Mouse (Mus musculus) intestine, embryonic 15.5 days (tissue): ENCODE measurements at regions not wholly inside any gene's neighbourhood (a gene's known extent, or its start where the extent isn't known, plus 50 kb on each side); places are given as distances from the start of the nearest gene placed in this dataset.

Experiments
- ATAC-seq: fragments of 200-750 bp; cut with Nextera tagmentation; 2 replicates; pipeline ENCODE4 v1.8.0; 2017; ENCODE audit warnings: moderate TSS enrichment, moderate library complexity
- H3K27ac ChIP-seq: fragments of 300-500 bp; sonication (generic); 2 replicates; pipeline ENCODE4 v1.5.1; 2015; ENCODE audit warnings: mild to moderate bottlenecking, inconsistent platforms
- H3K27me3 ChIP-seq: fragments of 300-500 bp; sonication (generic); replicated peaks from 2 replicates; pipeline ENCODE4 v1.6.1; 2015; ENCODE audit warnings: inconsistent platforms
- H3K36me3 ChIP-seq: fragments of 300-500 bp; sonication (generic); 2 replicates; pipeline ENCODE4 v1.6.1; 2015; ENCODE audit warnings: inconsistent platforms
- H3K4me1 ChIP-seq: fragments of 300-500 bp; sonication (generic); replicated peaks from 2 replicates; pipeline ENCODE4 v1.6.1; 2015; ENCODE audit warnings: inconsistent platforms
- H3K4me2 ChIP-seq: fragments of 300-500 bp; sonication (generic); replicated peaks from 2 replicates; pipeline ENCODE4 v1.6.1; 2015; ENCODE audit warnings: mild to moderate bottlenecking, inconsistent platforms
- H3K4me3 ChIP-seq: fragments of 300-500 bp; sonication (generic); replicated peaks from 2 replicates; pipeline ENCODE4 v1.5.1; 2015; ENCODE audit warnings: inconsistent platforms
- H3K9ac ChIP-seq: fragments of 300-500 bp; sonication (generic); 2 replicates; pipeline ENCODE4 v1.6.1; 2015; ENCODE audit warnings: inconsistent platforms
- H3K9me3 ChIP-seq: fragments of 300-500 bp; sonication (generic); 2 replicates; pipeline ENCODE4 v1.6.1; 2016; ENCODE audit warnings: inconsistent platforms
- WGBS: fragments of 180-500 bp; shearing (Covaris S2); methylation state at CpG from one replicate; pipeline ENCODE4 v1.1.7; 2015; 5-methylcytosine and 5-hydroxymethylcytosine counted together

DNA sequence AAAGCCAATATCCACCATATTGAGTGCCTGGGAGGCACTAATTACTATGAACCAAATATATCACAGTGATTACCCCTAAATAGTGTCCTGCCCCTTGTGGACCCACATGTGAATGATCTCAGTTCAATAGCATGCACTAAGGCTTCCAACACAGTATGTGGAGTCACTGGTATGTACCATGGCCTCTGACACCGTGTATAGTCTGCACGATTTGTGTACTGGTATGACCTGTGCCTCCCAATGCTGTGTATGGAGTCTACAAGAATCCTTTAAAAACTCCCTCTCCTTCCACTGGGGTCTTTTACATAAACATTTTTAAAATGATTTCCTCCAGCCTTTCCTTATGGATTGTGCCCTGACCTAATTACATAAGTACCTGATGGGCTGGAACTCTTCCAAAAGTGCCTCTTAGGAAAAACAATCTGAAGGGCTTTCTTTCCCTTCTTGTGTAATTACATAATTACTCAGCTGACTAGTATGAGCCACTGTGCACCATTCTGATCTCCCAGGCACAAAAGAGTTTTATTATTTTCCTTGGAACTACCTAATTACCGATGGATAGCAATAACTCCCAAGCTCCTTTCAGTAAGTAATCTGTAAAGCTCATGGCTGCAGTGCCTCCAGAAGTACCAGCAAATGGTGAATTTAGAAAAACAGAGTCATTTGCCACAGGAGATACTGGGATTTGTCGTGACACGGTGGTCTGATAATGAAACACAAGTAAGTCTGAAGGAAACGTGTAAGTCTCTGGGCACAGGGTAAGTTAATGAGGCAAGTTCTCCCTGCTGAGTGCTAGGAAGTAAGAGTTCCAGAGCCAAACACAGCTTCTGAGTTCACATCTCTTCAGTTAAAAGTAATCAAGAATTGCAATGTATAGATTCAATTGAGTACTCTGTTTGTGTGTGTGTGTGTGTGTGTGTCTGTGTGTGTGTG is 135.8 kb upstream of the Rarb start:
- Histone ChIP-seq H3K36me3 (no peaks in the 10 kb centered on the region), H3K27me3 (peaks cover 3% of the 10 kb centered on the region; the same call in 1 of the 2 replicates), H3K9me3 (no peaks in the 10 kb centered on the region), H3K27ac (no peak overlapping the region), H3K4me2 (no peak overlapping the region), H3K9ac (no peak overlapping the region), H3K4me1 (no peaks in the 10 kb centered on the region), H3K4me3 (no peak overlapping the region)
- ATAC-seq = no peak
- WGBS = 50% methylated on average over 6 of the region's 6 CpGs

- no peak for ATAC-seq
- no peak overlapping the region for H3K4me3 ChIP-seq
- no peak overlapping the region for H3K4me2 ChIP-seq
- no peak overlapping the region for H3K9ac ChIP-seq
- peaks cover 3% of the 10 kb centered on the region; the same call in 1 of the 2 replicates for H3K27me3 ChIP-seq
- no peaks in the 10 kb centered on the region for H3K4me1 ChIP-seq
- no peak overlapping the region for H3K27ac ChIP-seq
- no peaks in the 10 kb centered on the region for H3K36me3 ChIP-seq
- WGBS = 74% methylated on average over 1 of the region's 1 CpGs
- no peaks in the 10 kb centered on the region for H3K9me3 ChIP-seq
Measured at GRCm38 (mm10) chr14:16948736-16949135, 129.8 kb upstream of the Rarb start.

- no peaks in the 10 kb centered on the region for H3K36me3 ChIP-seq
- no peak for ATAC-seq
- no peaks in the 10 kb centered on the region for H3K9me3 ChIP-seq
- H3K27ac ChIP-seq = no peak overlapping the region
- WGBS = 62% methylated on average over 1 of the region's 1 CpGs
- H3K4me1 ChIP-seq = no peaks in the 10 kb centered on the region
- no peak overlapping the region for H3K4me2 ChIP-seq
- no peak overlapping the region for H3K9ac ChIP-seq
- H3K4me3 ChIP-seq = no peak overlapping the region
- H3K27me3 ChIP-seq = no peaks in the 10 kb centered on the region
Measured at GRCm38 (mm10) chr14:16944441-16944840, 125.5 kb upstream of the Rarb start.

- Histone ChIP-seq H3K4me3 (no peak overlapping the region), H3K36me3 (no peaks in the 10 kb centered on the region)
Measured at GRCm38 (mm10) chr14:16943531-16943930, 124.6 kb upstream of the Rarb start.

GRCm38 (mm10) chr14:16927136-16927535 is 108.2 kb upstream of the Rarb start:
- H3K9ac ChIP-seq = no peak overlapping the region
- ATAC-seq = no peak
- no peaks in the 10 kb centered on the region for H3K4me1 ChIP-seq
- no peak overlapping the region for H3K27ac ChIP-seq
- no peak overlapping the region for H3K4me2 ChIP-seq
- no peaks in the 10 kb centered on the region for H3K36me3 ChIP-seq
- no peak overlapping the region for H3K4me3 ChIP-seq
- 82% methylated on average over 2 of the region's 2 CpGs for WGBS
- H3K9me3 ChIP-seq = no peaks in the 10 kb centered on the region
- H3K27me3 ChIP-seq = no peaks in the 10 kb centered on the region

More at GRCm38 (mm10) chr14:16943531-16943930, 124.6 kb upstream of the Rarb start:
- no peak for ATAC-seq
- Histone ChIP-seq H3K4me2 (no peak overlapping the region), H3K27me3 (no peaks in the 10 kb centered on the region), H3K9ac (no peak overlapping the region), H3K27ac (no peak overlapping the region), H3K4me1 (no peaks in the 10 kb centered on the region), H3K9me3 (no peaks in the 10 kb centered on the region)
- WGBS = 72% methylated on average over 5 of the region's 5 CpGs

DNA sequence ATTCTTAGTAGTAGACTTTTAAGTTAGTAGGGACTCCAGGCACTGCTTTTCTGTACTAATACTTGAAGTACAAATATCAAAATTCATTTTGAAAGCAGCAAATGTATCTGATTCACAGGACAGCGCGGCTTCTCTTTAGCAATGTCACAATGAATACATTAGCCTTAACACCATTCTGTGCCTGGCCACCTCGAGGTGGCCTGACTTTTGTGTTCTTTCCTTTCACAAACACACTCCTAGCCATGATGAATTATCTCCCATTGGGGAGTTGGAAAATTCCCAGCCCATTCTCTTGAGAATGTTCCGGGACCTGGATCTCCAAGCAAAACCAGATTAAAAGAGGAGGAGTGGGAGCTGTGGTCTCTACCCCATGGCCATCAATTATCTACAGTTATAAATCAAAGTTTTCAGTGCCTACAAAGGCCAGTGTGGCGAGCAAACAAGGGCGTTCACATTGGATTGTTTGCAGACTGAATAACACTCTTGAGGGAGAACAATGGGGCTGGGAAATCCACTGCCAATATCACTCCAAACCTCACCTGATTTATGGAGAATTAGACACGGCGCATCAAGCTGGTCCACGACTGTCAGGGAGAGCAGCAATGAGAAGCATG is 82.7 kb upstream of the Rarb start:
- Histone ChIP-seq H3K9ac (no peak overlapping the region), H3K27ac (no peak overlapping the region), H3K27me3 (no peaks in the 10 kb centered on the region), H3K4me1 (peaks cover 7% of the 10 kb centered on the region; the same call in 1 of the 2 replicates), H3K4me2 (no peak overlapping the region), H3K4me3 (no peak overlapping the region), H3K36me3 (no peaks in the 10 kb centered on the region), H3K9me3 (no peaks in the 10 kb centered on the region)
- 48% methylated on average over 9 of the region's 9 CpGs for WGBS
- ATAC-seq = no peak

DNA sequence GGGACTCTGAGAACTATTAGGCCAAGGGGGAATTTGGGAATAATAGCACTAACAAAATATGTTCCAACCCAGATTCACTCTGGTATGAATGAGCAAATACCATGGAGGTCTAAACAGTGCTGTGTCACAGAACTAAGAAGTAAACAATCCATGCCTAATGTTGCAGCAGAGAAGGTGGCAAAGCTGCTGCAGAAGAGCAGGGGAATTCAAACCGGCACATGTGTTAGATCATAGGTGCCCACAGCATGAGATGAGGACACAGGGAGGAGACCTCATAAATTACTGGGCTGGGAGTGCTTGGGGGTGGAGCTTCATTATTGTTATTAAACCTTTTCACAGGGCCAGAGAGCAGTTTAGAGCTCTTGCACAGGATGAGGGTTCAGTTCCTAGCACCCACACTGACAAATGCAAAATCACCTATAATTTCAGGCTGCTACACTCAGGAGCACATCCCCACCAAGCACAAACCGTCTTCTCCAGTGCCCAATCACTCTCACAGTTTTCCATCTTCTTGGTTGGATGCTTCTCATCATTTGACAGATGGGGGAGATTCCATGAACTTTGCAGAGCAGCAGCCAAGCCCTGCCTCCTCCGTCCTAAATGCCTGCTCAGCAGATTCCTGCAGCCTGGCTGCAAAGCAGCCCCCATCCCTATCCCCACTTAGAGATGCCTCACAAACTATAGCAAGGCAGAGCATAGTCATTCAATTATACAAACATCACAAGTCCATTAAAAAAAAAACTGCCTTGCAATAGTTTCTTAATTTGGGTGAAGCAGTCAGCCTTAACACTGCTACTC is 79.0 kb upstream of the Rarb start:
- Histone ChIP-seq H3K9me3 (no peaks in the 10 kb centered on the region), H3K4me1 (peaks cover 7% of the 10 kb centered on the region; the same call in 1 of the 2 replicates), H3K4me2 (no peak overlapping the region), H3K9ac (no peak overlapping the region), H3K27me3 (no peaks in the 10 kb centered on the region), H3K27ac (no peak overlapping the region), H3K4me3 (no peak overlapping the region), H3K36me3 (no peaks in the 10 kb centered on the region)
- ATAC-seq = peak; percentile 34; the same call in 1 of the 2 replicates
- 22% methylated on average over 3 of the region's 3 CpGs for WGBS

DNA sequence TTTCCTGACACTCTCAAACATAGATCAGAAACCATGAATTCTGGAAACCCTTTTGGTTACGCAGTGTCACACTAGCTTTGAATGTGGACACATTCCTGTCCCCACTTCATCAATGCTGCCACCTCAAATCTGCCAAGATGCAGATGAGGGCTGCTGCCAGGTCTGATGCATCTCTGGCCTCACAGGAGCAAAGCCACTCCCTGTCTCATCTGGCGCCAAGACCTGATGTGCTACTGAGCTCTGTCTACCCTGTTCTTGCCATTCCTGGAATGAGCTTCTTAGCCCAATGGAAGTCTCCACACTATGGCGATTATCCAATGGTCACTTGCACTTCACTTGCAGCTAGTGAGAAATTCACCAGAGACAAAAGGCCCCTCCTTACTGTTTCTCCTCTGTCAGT is 78.0 kb upstream of the Rarb start:
- WGBS = 86% methylated on average over 3 of the region's 3 CpGs
- no peaks in the 10 kb centered on the region for H3K9me3 ChIP-seq
- no peak overlapping the region for H3K4me2 ChIP-seq
- no peak overlapping the region for H3K4me3 ChIP-seq
- H3K27ac ChIP-seq = no peak overlapping the region
- no peak overlapping the region for H3K9ac ChIP-seq
- no peak for ATAC-seq
- peaks cover 7% of the 10 kb centered on the region; the same call in 1 of the 2 replicates for H3K4me1 ChIP-seq
- H3K27me3 ChIP-seq = no peaks in the 10 kb centered on the region
- H3K36me3 ChIP-seq = no peaks in the 10 kb centered on the region

- ATAC-seq = no peak
- H3K4me2 ChIP-seq = no peak overlapping the region
- no peaks in the 10 kb centered on the region for H3K4me1 ChIP-seq
- no peaks in the 10 kb centered on the region for H3K36me3 ChIP-seq
- H3K4me3 ChIP-seq = no peak overlapping the region
- no peak overlapping the region for H3K27ac ChIP-seq
- 22% methylated on average over 3 of the region's 3 CpGs for WGBS
- no peaks in the 10 kb centered on the region for H3K27me3 ChIP-seq
- H3K9ac ChIP-seq = no peak overlapping the region
- H3K9me3 ChIP-seq = no peaks in the 10 kb centered on the region
Measured at GRCm38 (mm10) chr14:16881249-16881648, 62.3 kb upstream of the Rarb start.

GRCm38 (mm10) chr14:16869221-16869620 is 50.3 kb upstream of the Rarb start:
- H3K4me2 ChIP-seq = no peak overlapping the region
- H3K27me3 ChIP-seq = no peaks in the 10 kb centered on the region
- no peak overlapping the region for H3K27ac ChIP-seq
- 92% methylated on average over 2 of the region's 2 CpGs for WGBS
- H3K4me1 ChIP-seq = no peaks in the 10 kb centered on the region
- no peak overlapping the region for H3K4me3 ChIP-seq
- no peak for ATAC-seq
- H3K9ac ChIP-seq = no peak overlapping the region
- H3K36me3 ChIP-seq = no peaks in the 10 kb centered on the region
- H3K9me3 ChIP-seq = no peaks in the 10 kb centered on the region
